In genomic region chr10:41037722-41038121, GRCm38 (mm10) we compare ENCODE assay signal across 11 mouse cellular contexts. TPM values are rescaled to one million over a fixed set of nuclear protein-coding genes. Genes with fewer than 3 reads are reported as not detected.
A peak's percentile ranks its signal among the peaks of the same experiment; 100 is the strongest.
DNase-seq lines count a peak whose midpoint lies in the region; ATAC-seq lines count a peak whose summit lies in the region.
"Had no signal": no experiment of that assay in that cellular context is flagged by ENCODE, and none has a peak within 500 bp of the region (broad histone marks: within the 10 kb centered on the region; RNA-seq: fewer than 3 reads in every experiment).

No protein-coding gene starts in this region.

- intact Hi-C loops in gastrocnemius, postnatal 36 days (cut with DNase I): no loop called here

- DNase-seq in kidney, adult 9 months: peak; percentile 23
- peak; percentile 10 for DNase-seq in cerebellum, adult 8-10 months
- DNase-seq in layer of hippocampus, adult 8-10 months (ENCODE audit: low spot score in 2 of 2): peak; percentile 68 to 70
- no peak for DNase-seq in adipocyte (ENCODE audit: low spot score)
- no peak for DNase-seq in gastrocnemius, postnatal 36 days
- no peak for DNase-seq in thymus, adult 18-20 months

- no peak for ATAC-seq in kidney, embryonic 14.5 days (ENCODE audit: low FRiP score, low TSS enrichment)
- ATAC-seq in midbrain, embryonic 15.5 days (replicated peaks): peak; percentile 51
- ATAC-seq: Patski had no signal

- no peak overlapping the region for H3K4me2 ChIP-seq in kidney, embryonic 14.5 days (replicated peaks; ENCODE audit: low read depth, low read length)
- no peak overlapping the region for H3K4me2 ChIP-seq in midbrain, embryonic 15.5 days

- no peaks in the 10 kb centered on the region for H3K9me3 ChIP-seq in kidney, embryonic 14.5 days (ENCODE audit: control insufficient read depth, low read length)
- no peaks in the 10 kb centered on the region for H3K9me3 ChIP-seq in midbrain, embryonic 15.5 days

- H3K36me3 ChIP-seq in kidney, embryonic 14.5 days (ENCODE audit: control insufficient read depth, insufficient read depth, low read length): no peaks in the 10 kb centered on the region
- no peaks in the 10 kb centered on the region for H3K36me3 ChIP-seq in midbrain, embryonic 15.5 days (replicated peaks)

- no peak overlapping the region for H3K9ac ChIP-seq in kidney, embryonic 14.5 days (ENCODE audit: low read depth, low read length)
- H3K9ac ChIP-seq in midbrain, embryonic 15.5 days: no peak overlapping the region
- H3K9ac ChIP-seq: liver, embryonic 14.5 days had no signal

- no peaks in the 10 kb centered on the region for H3K27me3 ChIP-seq in kidney, embryonic 14.5 days (ENCODE audit: control insufficient read depth, insufficient read depth, low read length)
- H3K27me3 ChIP-seq in midbrain, embryonic 15.5 days (replicated peaks): no peaks in the 10 kb centered on the region

- H3K27ac ChIP-seq in kidney, embryonic 14.5 days (ENCODE audit: low read depth, low read length): no peak overlapping the region
- H3K27ac ChIP-seq in midbrain, embryonic 15.5 days: no peak overlapping the region
- H3K27ac ChIP-seq: liver, embryonic 14.5 days had no signal

- no peaks in the 10 kb centered on the region for H3K4me1 ChIP-seq in kidney, embryonic 14.5 days (ENCODE audit: control insufficient read depth, insufficient read depth, low read length)
- peaks cover 21% of the 10 kb centered on the region for H3K4me1 ChIP-seq in midbrain, embryonic 15.5 days

- 64% methylated on average over 8 of the region's 8 CpGs for WGBS in kidney, embryonic 14.5 days
- WGBS in midbrain, embryonic 15.5 days: 58% methylated on average over 8 of the region's 8 CpGs

- H3K4me3 ChIP-seq in kidney, embryonic 14.5 days (ENCODE audit: low read length): no peak overlapping the region
- H3K4me3 ChIP-seq in midbrain, embryonic 15.5 days: no peak overlapping the region
- H3K4me3 ChIP-seq: erythroblast, embryonic 14.5 days had no signal

RNA-seq across cellular contexts. Expression of gene Gpr6, which starts 34.4 kb away (rescaled TPM):
- not detected in 2 replicates for polyA plus RNA-seq in kidney, embryonic 14.5 days (2014; fragmentation: Nextera tagmentation; extraction: Ambion mirVana)
- 1 to 10 TPM; 1.3 to 1.9 (median 1.5) TPM for total RNA-seq in layer of hippocampus, adult 8-10 months (2022)
- 2.7 and 2.9 TPM in 2 replicates for polyA plus RNA-seq in midbrain, embryonic 15.5 days (2015; fragmentation: Nextera tagmentation; extraction: Ambion mirVana)
- not detected for total RNA-seq in gastrocnemius, postnatal 36 days (2021)
- polyA plus RNA-seq: erythroblast, embryonic 14.5 days; liver, embryonic 14.5 days; Patski had no signal

Comparison
In these comparisons a context has a peak if more than half of its experiments do, and no peak if none do; other contexts are left out.
1. DNase-seq: peak in kidney, adult 9 months (single experiment), cerebellum, adult 8-10 months (single experiment) and layer of hippocampus, adult 8-10 months (2 of 2); none in adipocyte (single experiment), gastrocnemius, postnatal 36 days (0 of 2) and thymus, adult 18-20 months (0 of 2).